Mouse (Mus musculus) heart, adult 2 months (tissue): Measurements from ENCODE around the gene Tnik.

Experiments
- CTCF ChIP-seq: fragments of 200-600 bp; IDR thresholded peaks from 2 replicates; pipeline ENCODE4 v1.8.1; 2022; ENCODE audit warnings: antibody characterized with exemption, mild to moderate bottlenecking, moderate library complexity
- EP300 ChIP-seq: fragments of 200-500 bp; IDR thresholded peaks from 2 replicates; pipeline ENCODE4 v1.6.1; 2011; ENCODE audit warnings: low read depth, low read length, control low read depth; ENCODE audit not compliant: insufficient read depth

GRCm38 (mm10) chr3:28232885-28233284, 30.1 kb upstream of the Tnik start:
- TF ChIP-seq CTCF (no peak), EP300 (no peak)
